Mouse (Mus musculus) bone marrow macrophage, adult 2 months (primary cell): Measurements from ENCODE around the gene Vti1a.

Experiments
- CTCF ChIP-seq: IDR thresholded peaks from 2 replicates; pipeline ENCODE4 v1.5.1; 2012; ENCODE audit warnings: low read depth, mild to moderate bottlenecking, low read length, moderate library complexity
- POLR2A ChIP-seq: IDR thresholded peaks from 2 replicates; pipeline ENCODE4 v1.6.1; 2012; ENCODE audit warnings: mild to moderate bottlenecking, low read depth, low read length, borderline replicate concordance

GRCm38 (mm10) chr19:55546009-55546528 lies 230.0 kb downstream of the Vti1a start:
- TF ChIP-seq CTCF, result no peak
- no peak for TF ChIP-seq POLR2A
